Mouse (Mus musculus): Measurements from ENCODE around the gene Htr3a.

The Htr3a gene

DNA sequence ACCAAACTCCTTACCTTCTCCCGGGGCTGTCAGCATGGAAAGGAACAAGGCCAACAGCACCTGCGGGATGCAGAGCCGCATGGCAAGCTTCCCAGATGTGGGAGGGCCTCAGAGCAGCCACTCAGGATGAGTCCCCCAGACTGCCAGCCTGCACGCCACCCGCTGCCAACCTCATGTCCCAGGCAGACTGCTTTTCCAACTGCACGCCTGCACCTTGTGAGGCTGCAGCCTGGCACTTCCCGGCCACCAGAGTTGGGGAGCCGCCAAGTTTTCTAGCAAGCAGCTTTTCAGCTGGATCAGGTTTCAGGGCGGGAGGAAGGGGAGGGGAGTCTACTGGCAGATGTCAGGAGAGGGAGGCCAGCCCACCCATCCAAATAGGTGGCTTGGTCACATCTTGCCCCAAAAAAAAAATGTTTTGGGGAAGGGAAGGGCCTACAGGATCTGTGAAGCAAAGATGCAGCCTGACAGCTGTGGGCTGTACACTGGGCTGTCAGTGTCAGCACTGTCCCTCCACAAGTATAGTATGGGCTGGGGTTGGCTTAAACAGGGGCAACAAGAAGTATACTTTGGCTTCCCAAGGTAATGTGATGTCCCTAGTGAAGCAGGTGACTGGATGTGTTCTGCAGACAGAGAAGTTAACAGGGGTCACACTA is at the start of gene Htr3a:
TSS of gene Htr3a (minus strand) at position 215 of the 653 bp plus-strand sequence.
- peak; percentile 18 for DNase-seq

- no peak for DNase-seq
Observed at GRCm38 (mm10) chr9:48947565-48947964, 36.7 kb upstream of the Htr3a start.

DNA sequence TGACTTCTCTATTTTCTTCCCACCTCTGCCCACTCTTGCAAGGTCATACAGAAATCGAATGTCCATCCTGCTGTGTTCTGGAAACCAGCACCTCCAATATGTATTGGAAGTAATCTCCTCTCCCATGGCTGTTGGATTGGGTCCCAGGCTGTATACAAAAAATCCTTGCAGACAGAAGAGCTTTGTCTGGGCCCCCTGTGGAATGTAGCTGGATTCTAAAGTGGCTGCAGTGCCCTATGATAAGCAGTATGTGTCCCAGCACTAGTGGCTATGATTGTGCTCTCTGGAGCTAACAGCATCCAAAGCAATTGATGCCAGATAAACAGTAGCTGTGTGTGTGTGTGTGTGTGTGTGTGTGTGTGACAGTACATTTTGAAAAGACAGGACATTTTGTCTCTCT is 31.4 kb upstream of the Htr3a start:
- no peak for DNase-seq

DNA sequence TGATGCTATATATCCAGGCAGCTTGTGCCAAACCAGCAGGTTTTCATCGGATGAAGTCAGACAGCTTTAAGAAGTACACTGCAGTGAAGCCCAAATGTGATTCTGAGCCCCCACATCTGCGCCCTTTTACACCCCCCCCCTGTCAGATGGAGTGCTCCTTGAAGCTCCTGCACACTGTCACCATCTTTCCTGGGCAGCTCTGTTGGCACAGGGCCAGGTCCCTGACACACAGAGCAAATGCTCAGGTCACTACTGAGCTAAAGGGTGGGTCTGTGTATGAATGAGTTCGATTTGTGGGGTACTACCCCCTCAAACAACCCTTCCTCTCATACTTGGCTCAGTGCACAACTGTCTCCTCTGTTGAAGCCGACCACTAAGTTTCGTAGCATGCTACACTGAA is 18.5 kb upstream of the Htr3a start:
- DNase-seq: no peak

- no peak for DNase-seq
Observed at GRCm38 (mm10) chr9:48928781-48929180, 17.9 kb upstream of the Htr3a start.

DNA sequence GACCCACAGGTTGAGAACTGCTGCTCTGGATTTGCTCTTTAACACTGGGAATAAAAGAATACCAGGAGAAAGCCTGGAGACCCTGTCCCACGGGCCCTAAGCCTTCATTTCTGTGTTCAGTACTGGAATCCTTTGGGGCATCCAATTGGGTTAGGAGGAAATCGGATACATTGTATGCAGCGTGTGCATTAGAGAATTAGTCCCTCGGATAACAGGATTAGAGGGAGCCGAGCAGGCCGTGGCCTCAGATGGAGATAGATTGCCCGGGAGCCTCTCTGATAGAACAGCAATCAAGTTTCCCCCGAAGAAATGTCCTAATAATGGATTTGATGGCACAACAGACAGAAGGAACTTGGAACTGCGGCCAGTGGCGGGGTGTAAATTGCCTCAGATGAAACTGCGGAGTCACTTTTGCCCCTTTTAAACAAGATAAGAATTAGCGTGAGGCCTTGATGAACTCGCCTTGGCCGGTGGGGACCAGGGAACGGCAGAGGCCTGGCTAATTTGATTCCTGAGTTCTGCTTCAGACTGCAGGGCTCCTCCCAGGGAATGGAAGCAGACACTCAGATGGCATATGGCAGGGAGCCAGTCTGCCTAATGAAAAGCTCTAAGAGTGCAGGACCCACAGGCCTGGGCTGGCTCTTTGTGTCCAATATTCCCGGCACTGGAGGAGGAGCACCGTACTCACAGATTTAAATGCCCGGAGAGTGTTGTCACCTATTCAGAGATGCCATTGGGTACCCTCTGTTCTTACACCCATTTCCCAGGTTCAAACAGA is 5.3 kb upstream of the Htr3a start:
- DNase-seq: no peak

DNA sequence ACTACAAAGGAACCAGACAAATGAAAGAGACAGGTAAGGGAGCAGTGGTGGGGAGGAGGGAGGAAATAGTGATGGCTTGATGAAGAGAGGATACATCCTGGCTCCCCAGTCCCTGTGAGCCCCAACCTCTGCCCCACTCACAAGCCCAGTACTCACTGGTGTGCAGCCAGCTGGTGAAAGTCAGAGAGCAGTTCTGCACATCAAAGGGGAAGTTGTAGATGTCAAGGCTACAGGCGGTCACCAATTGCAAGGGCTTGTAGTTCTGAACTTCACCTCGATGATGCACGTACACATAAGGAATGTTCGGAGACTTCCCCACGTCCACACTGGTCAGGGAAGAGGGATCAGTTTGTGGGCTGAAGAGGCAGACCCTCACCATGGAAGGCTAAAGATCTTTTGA is 6.5 kb downstream of the Htr3a start:
- no peak for DNase-seq

GRCm38 (mm10) chr9:48903766-48904165 is 7.1 kb downstream of the Htr3a start:
- DNase-seq: no peak

- peak; percentile 20 for DNase-seq
Observed at GRCm38 (mm10) chr9:48898551-48898950, 12.3 kb downstream of the Htr3a start.

DNA sequence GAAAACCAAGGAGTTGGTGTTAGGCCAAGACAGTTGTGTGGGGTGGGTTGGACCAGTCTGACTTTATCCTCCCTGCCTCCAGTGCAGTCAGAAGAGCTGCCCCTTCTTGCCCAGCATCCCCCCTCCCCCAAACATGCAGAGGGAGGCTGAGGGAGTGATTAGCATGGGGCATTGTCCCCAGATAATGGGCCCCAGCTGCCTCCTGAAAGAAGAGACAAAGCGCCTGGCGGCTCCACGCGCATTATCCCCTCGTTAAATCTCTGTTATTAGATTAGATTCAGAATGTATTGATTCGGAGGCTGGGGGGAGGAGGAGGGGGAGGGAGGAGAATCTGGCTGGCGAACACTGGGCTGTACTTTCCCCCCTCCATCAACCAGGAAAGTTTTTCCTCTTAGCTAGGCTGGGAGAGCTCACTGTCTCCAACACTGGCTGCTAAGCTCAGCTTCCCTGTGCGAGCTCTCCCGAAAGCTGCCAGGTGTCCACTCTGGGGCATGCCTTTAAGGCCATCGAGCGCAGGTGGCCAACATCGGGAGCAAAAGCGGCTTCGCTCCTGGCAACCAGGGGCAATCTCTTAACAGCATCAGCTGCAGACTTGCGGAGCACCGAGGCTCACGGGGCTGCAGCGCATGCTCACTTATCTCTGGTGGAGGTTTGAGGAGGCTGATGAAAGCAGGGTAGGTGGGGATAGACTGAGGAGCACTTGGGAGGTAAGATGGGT is 14.9 kb downstream of the Htr3a start:
- DNase-seq: no peak

DNA sequence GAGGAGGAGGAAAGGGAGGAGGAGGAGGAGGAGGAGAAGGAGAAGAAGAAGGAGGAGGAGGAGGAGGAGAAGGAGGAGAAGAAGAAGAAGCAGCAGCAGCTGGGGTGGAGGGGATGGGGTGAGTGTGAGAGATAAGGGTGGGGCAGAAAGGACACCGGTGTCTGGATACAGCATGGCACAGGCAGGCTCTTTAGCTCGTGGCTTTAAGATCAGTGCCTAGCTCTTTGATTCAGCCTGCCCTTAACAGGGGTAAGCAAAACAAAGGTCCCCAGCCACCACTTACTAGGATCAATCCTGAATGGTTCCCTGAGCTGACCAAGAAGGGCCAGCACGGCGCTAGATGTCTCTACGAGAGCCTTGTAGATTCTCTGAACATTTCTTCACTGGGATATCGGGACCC is 16.1 kb downstream of the Htr3a start:
- no peak for DNase-seq

DNA sequence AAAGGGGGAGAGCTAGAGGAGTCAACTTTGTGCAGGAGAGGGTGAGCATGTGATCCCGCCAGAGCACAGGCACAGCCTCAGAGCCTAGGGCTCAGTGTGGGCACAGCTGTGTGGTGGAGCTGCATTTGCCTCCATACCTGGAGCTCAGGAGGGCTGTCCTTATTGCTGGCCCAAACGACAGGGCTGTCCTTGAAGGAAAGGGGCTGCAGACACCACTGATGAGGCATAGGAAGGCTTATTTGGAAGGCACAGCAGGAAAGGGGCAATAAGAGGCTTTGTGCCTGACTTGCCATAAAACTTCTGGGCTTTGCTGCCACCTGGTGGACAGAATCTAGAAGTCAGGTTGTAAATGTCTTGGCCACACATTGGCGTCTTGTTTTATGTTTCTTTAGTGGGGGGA is 16.9 kb downstream of the Htr3a start:
- peak; percentile 86 for DNase-seq

DNA sequence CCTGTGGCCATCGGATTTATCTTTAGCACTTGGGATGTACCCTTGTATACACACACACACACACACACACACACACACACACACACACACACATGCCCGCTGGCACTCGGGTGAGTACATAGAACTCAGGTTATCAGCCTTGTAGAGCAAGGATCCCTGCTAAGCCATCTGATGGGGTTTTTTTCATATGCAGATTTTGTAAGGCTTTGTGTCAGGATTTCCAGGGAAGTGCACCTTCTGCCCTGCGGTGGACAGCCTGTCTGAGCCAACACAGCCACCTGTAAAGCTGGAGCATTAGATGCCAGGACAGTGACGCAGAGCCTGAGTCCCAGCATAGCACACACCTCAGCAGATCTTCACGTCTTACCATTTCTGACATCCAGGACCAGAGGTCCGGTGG is 21.8 kb downstream of the Htr3a start:
- DNase-seq: no peak

GRCm38 (mm10) chr9:48872896-48873295 is 38.0 kb downstream of the Htr3a start:
- no peak for DNase-seq

GRCm38 (mm10) chr9:48866523-48867121 is 44.3 kb downstream of the Htr3a start:
- DNase-seq: no peak

- DNase-seq: no peak
Observed at GRCm38 (mm10) chr9:48865235-48865634, 45.7 kb downstream of the Htr3a start.

DNA sequence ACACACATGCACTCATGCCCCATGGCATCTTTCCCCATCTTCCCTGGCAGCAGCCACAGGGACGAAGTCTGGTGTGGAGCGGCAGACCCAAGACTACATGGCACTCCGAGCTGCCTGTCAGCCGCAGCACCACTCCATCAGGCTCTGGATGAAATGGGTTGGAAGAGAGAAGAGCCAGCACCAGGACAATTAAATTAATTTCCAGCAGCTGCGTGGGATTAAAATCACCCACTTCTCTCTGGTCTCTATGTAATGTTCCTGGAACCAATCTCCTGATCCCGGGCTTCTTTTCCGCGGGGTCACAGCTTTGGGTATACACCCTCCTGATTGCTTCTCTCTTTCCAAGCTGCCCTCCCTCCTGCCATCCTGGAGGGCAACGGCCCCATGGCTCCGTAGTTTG is 49.4 kb downstream of the Htr3a start:
- DNase-seq: peak; percentile 58

DNA sequence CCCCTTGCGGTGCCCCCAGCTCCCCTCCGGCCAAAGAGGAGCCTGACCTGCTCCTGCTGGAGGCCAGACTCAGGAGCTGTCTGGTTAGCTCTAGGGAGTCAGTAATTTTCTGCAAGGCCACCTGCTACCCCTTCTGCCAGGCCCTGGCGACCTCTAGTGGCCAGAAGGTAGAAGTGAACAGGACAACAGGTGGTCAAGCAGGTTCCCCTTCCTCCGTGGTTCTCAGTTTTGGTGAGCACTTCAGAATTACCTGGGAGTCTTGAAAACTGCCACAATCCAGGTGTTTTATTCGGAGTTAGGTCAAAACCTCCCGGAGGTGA is 50.4 kb downstream of the Htr3a start:
- peak; percentile 87 for DNase-seq

GRCm38 (mm10) chr9:48859828-48860525 is 50.9 kb downstream of the Htr3a start:
- DNase-seq: no peak

DNA sequence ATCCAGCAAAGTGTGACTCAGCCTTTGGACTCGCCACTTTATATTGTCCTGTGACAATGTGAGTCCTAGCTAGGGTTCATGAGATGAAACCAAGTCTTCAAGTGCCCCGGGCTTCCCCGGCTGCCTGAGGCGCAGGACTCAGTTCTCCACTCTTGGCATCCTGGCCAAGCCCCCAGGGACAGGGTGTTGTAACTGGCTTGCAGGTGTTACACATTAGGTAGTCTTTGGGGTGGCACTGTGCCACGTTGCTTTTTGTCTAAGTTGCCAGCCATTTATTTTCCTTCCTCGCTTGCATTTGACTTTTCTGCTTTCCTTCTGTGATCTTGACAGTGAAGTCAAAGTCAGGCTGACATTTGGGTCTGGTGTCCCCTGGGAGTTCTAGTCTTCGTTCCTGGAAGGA is 53.0 kb downstream of the Htr3a start:
- DNase-seq: no peak

DNA sequence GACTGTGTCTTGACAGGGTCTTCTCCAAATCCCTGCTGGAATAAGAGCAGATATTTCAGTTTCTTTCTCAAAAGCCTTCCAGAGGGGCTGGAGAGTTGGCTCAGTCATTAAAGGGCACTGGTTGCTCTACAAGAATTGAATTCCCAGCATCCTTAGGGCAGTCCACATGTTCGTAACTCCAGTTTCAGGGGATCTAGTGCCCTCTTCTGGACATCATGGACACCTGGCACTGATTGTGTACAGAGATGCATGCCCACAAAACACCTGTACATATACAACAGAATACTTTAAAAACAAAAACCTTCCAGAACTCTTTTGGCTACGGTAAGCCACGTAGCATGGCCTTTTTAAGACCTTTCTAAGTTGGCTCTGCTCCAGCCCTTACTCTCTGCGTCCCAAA is 54.7 kb downstream of the Htr3a start:
- DNase-seq: no peak

DNA sequence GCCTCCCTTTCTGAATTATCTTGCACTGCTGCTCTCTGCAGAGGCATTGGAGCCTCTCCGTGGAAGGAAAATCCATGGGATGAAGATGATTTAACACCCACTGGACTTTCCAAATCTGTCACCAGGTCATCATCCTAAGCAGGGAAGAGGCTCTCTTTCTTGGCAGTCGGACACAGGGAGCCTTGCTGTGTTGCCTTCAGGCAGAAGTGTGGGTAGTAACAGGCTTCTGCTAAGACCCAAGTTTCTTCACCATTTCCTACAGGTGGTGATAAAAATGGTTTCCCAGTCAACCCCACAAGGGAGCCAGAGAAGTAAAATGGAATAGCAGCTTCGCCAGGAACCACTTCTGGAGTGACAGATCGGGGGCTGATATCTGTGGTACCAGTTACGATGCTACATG is 61.4 kb downstream of the Htr3a start:
- no peak for DNase-seq
